Mouse (Mus musculus): ENCODE measurements around the gene Gm21060. TPM values are rescaled to one million over a fixed set of nuclear protein-coding genes. Genes with fewer than 3 reads are reported as not detected.

Gene Gm21060
- total RNA-seq, 2 experiments from 2014 or later: not detected

Other genes with a start within 250 kb of the Gm21060 start
- 19.8 and 25.2 TPM in 2 replicates for gene Zfp950, start 156.2 kb downstream of the Gm21060 start, total RNA-seq (2015; ENCODE audit: low replicate concordance)
- gene Zfp950, start 156.2 kb downstream of the Gm21060 start, total RNA-seq (2017; ENCODE audit: low replicate concordance): 15.0 and 27.2 TPM in 2 replicates
- not detected in 2 replicates for gene Gm7102, start 120.8 kb downstream of the Gm21060 start, total RNA-seq (2015; ENCODE audit: low replicate concordance)
- not detected in 2 replicates for gene Gm7102, start 120.8 kb downstream of the Gm21060 start, total RNA-seq (2017; ENCODE audit: low replicate concordance)
- gene Gm6020, start 113.2 kb downstream of the Gm21060 start, total RNA-seq (2015; ENCODE audit: low replicate concordance): not detected in 2 replicates
- not detected in 2 replicates for gene Gm6020, start 113.2 kb downstream of the Gm21060 start, total RNA-seq (2017; ENCODE audit: low replicate concordance)
- gene Csf2ra, start 68.6 kb downstream of the Gm21060 start, total RNA-seq (2015; ENCODE audit: low replicate concordance): 26.8 and 37.5 TPM in 2 replicates
- 9.0 and 12.9 TPM in 2 replicates for gene Csf2ra, start 68.6 kb downstream of the Gm21060 start, total RNA-seq (2017; ENCODE audit: low replicate concordance)

Measured in erythroid progenitor cell, adult 5-6 weeks (primary cell).